Comparison of ENCODE assay signal across 25 mouse cellular contexts in genomic region chr5:133650246-133650645, GRCm38 (mm10).
"Had no signal": no experiment of that assay in that cellular context is flagged by ENCODE, and none has a peak within 500 bp of the region (broad histone marks: within the 10 kb centered on the region; RNA-seq: fewer than 3 reads in every experiment).

No protein-coding gene starts in this region.

- H3K36me3 ChIP-seq: heart, embryonic 13.5 days; heart, embryonic 15.5 days; hindbrain, embryonic 12.5 days; kidney, embryonic 15.5 days; limb, embryonic 13.5 days; limb, embryonic 15.5 days; liver, embryonic 12.5 days had no signal

- H3K4me2 ChIP-seq: heart, embryonic 11.5 days; heart, embryonic 13.5 days; heart, embryonic 15.5 days; hindbrain, embryonic 12.5 days; hindbrain, embryonic 14.5 days; kidney, embryonic 15.5 days; limb, embryonic 13.5 days; limb, embryonic 15.5 days; liver, embryonic 12.5 days had no signal

- H3K4me3 ChIP-seq: heart, adult 2 months; heart, embryonic 13.5 days; heart, embryonic 15.5 days; hindbrain, embryonic 12.5 days; kidney, embryonic 15.5 days; limb, embryonic 13.5 days; limb, embryonic 15.5 days; liver, embryonic 12.5 days had no signal

- H3K27me3 ChIP-seq: heart, embryonic 13.5 days; heart, embryonic 15.5 days; hindbrain, embryonic 12.5 days; kidney, embryonic 15.5 days; limb, embryonic 13.5 days; limb, embryonic 15.5 days; liver, embryonic 12.5 days had no signal

- H3K27ac ChIP-seq: heart, adult 2 months; heart, embryonic 13.5 days; heart, embryonic 15.5 days; hindbrain, embryonic 12.5 days; hindbrain, embryonic 14.5 days; kidney, embryonic 15.5 days; kidney, postnatal 0 days; limb, embryonic 13.5 days; limb, embryonic 15.5 days; liver, embryonic 12.5 days had no signal

- ATAC-seq: hindbrain, embryonic 16.5 days; intestine, embryonic 16.5 days; liver, embryonic 12.5 days had no signal

- DNase-seq: gastrocnemius, postnatal 14 days; gastrocnemius, postnatal 36 days; heart, adult 2 months; heart, postnatal 14 days; heart, postnatal 36 days; kidney, adult 11 months; kidney, adult 2 months; kidney, adult 9 months; kidney, postnatal 14 days; kidney, postnatal 36 days; layer of hippocampus, adult 9-11 months; layer of hippocampus, postnatal 36 days; left cerebral cortex, postnatal 4 days had no signal

- H3K9ac ChIP-seq: heart, embryonic 13.5 days; heart, embryonic 15.5 days; hindbrain, embryonic 12.5 days; hindbrain, embryonic 14.5 days; kidney, embryonic 15.5 days; limb, embryonic 13.5 days; limb, embryonic 15.5 days; liver, embryonic 12.5 days had no signal

- H3K4me1 ChIP-seq: heart, embryonic 13.5 days; heart, embryonic 15.5 days; hindbrain, embryonic 12.5 days; kidney, embryonic 15.5 days; limb, embryonic 13.5 days; limb, embryonic 15.5 days; liver, embryonic 12.5 days had no signal

- H3K9me3 ChIP-seq: heart, embryonic 13.5 days; heart, embryonic 15.5 days; kidney, embryonic 15.5 days; limb, embryonic 15.5 days had no signal
